22 mouse cellular contexts compared by ENCODE assay signal in genomic region chr7:78406641-78407291, GRCm38 (mm10).
DNase-seq lines count a peak whose midpoint lies in the region; ATAC-seq and TF ChIP-seq lines count a peak whose summit lies in the region.
"Had no signal": no experiment of that assay in that cellular context is flagged by ENCODE, and none has a peak within 500 bp of the region (broad histone marks: within the 10 kb centered on the region; RNA-seq: fewer than 3 reads in every experiment).

No protein-coding gene starts in this region.

- H3K4me3 ChIP-seq in layer of hippocampus, adult 2 months: no peak overlapping the region
- H3K4me3 ChIP-seq: embryonic facial prominence, embryonic 13.5 days; forebrain, embryonic 10.5 days; heart, embryonic 10.5 days had no signal

- peak overlapping the region; percentile 21; the same call in 1 of the 2 replicates for H3K27ac ChIP-seq in layer of hippocampus, adult 2 months
- H3K27ac ChIP-seq: embryonic facial prominence, embryonic 13.5 days; forebrain, embryonic 10.5 days; heart, embryonic 10.5 days; hindbrain, embryonic 14.5 days had no signal

- no peak for DNase-seq in layer of hippocampus, adult 2 months (ENCODE audit: low spot score in 2 of 2)
- DNase-seq in layer of hippocampus, adult 9-11 months: no peak
- DNase-seq in 3T3-L1 (ENCODE audit: low read depth, low spot score) (peak; percentile 6), MN1 (ENCODE audit: low spot score) (peak; percentile 52)
- DNase-seq in lung, postnatal 10 days: peak; percentile 57
- DNase-seq in left cerebral cortex, adult 9 months (ENCODE audit: low spot score in 2 of 2): no peak
- no peak for DNase-seq in heart, postnatal 36 days
- DNase-seq: adrenal gland, postnatal 10 days; B cell, adult 2 months; cerebellum, adult 11-12 months; cerebellum, adult 9-10 months; cerebellum, postnatal 25 days; gastrocnemius, postnatal 36 days; heart, adult 11 months; heart, postnatal 10 days had no signal

- intact Hi-C loops in heart, postnatal 36 days (cut with DNase I): no loop called here

- no peak for TF ChIP-seq CTCF in layer of hippocampus, adult 2 months (conservative IDR thresholded peaks at IDR 0.05)

- no peak for ATAC-seq in megakaryocyte, adult 5-6 weeks (ENCODE audit: poor library complexity, severe bottlenecking)
- ATAC-seq: CD4-positive, CD25-positive, alpha-beta regulatory T cell, adult 4 months; forebrain, embryonic 14.5 days had no signal

Comparison
In these comparisons a context has a peak if more than half of its experiments do, and no peak if none do; other contexts are left out.
1. DNase-seq: peak in 3T3-L1 (single experiment), MN1 (single experiment) and lung, postnatal 10 days (single experiment); none in layer of hippocampus, adult 2 months (0 of 2), layer of hippocampus, adult 9-11 months (single experiment), left cerebral cortex, adult 9 months (0 of 2) and heart, postnatal 36 days (0 of 2).